ENCODE assay signal across 7 mouse cellular contexts in genomic region chr9:108491286-108491580, GRCm38 (mm10). TPM values are rescaled to one million over a fixed set of nuclear protein-coding genes. Genes with fewer than 3 reads are reported as not detected.
A peak's percentile ranks its signal among the peaks of the same experiment; 100 is the strongest.
DNase-seq lines count a peak whose midpoint lies in the region; ATAC-seq and TF ChIP-seq lines count a peak whose summit lies in the region.

No protein-coding gene starts in this region.

- DNase-seq in lung, postnatal 0 days (ENCODE audit: low spot score), result no peak
- DNase-seq in lung, postnatal 14 days, result no peak
- no peak for DNase-seq in forebrain, embryonic 11.5 days (ENCODE audit: low spot score)
- DNase-seq in liver, embryonic 11.5 days (ENCODE audit: low spot score), result no peak
- DNase-seq in urinary bladder, postnatal 25 days (ENCODE audit: low spot score), result no peak
- no peak for DNase-seq in embryo, embryonic 10.5 days (ENCODE audit: low spot score)

- peak overlapping the region; percentile 91 for H3K27ac ChIP-seq in lung, postnatal 0 days (ENCODE audit: low read length)
- H3K27ac ChIP-seq in forebrain, embryonic 11.5 days (ENCODE audit: low read depth, low read length), result peak overlapping the region; percentile 91
- H3K27ac ChIP-seq in liver, embryonic 11.5 days (ENCODE audit: low read depth, low read length), result peak overlapping the region; percentile 97
- H3K27ac ChIP-seq in stomach, embryonic 16.5 days (ENCODE audit: low read length), result peak overlapping the region; percentile 99

- H3K9ac ChIP-seq in lung, postnatal 0 days (replicated peaks; ENCODE audit: low read depth), result peak overlapping the region; percentile 78
- peak overlapping the region; percentile 91 for H3K9ac ChIP-seq in forebrain, embryonic 11.5 days (ENCODE audit: low read length)
- H3K9ac ChIP-seq in liver, embryonic 11.5 days (ENCODE audit: low read depth, low read length), result peak overlapping the region; percentile 92
- H3K9ac ChIP-seq in stomach, embryonic 16.5 days (ENCODE audit: low read length), result peak overlapping the region; percentile 95

- TF ChIP-seq CTCF in lung, postnatal 0 days (IDR thresholded peaks at IDR 0.05), result no peak

- H3K36me3 ChIP-seq in lung, postnatal 0 days (ENCODE audit: insufficient read depth, low read length), result peaks cover 63% of the 10 kb centered on the region
- H3K36me3 ChIP-seq in forebrain, embryonic 11.5 days (ENCODE audit: control insufficient read depth, insufficient read depth, low read length), result peaks cover 21% of the 10 kb centered on the region
- H3K36me3 ChIP-seq in liver, embryonic 11.5 days (ENCODE audit: control insufficient read depth, insufficient read depth, low read length), result peaks cover 45% of the 10 kb centered on the region
- peaks cover 45% of the 10 kb centered on the region for H3K36me3 ChIP-seq in stomach, embryonic 16.5 days (ENCODE audit: control insufficient read depth, insufficient read depth, low read length)

- no peak for TF ChIP-seq EP300 in lung, postnatal 0 days (IDR thresholded peaks at IDR 0.05)

- peak overlapping the region; percentile 79 for H3K4me2 ChIP-seq in lung, postnatal 0 days (replicated peaks; ENCODE audit: low read depth, low read length)
- H3K4me2 ChIP-seq in forebrain, embryonic 11.5 days (ENCODE audit: low read depth, low read length, severe bottlenecking), result peak overlapping the region; percentile 85
- peak overlapping the region; percentile 97 for H3K4me2 ChIP-seq in liver, embryonic 11.5 days
- peak overlapping the region; percentile 75 for H3K4me2 ChIP-seq in stomach, embryonic 16.5 days (ENCODE audit: low read depth, low read length)

- H3K4me1 ChIP-seq in lung, postnatal 0 days (ENCODE audit: insufficient read depth, low read depth, low read length), result peaks cover 11% of the 10 kb centered on the region; the same call in 1 of the 2 replicates
- peaks cover 14% of the 10 kb centered on the region for H3K4me1 ChIP-seq in forebrain, embryonic 11.5 days (replicated peaks; ENCODE audit: control insufficient read depth, insufficient read depth, low read length)
- peaks cover 17% of the 10 kb centered on the region for H3K4me1 ChIP-seq in liver, embryonic 11.5 days (replicated peaks; ENCODE audit: control insufficient read depth, insufficient read depth, low read length)
- peaks cover 18% of the 10 kb centered on the region for H3K4me1 ChIP-seq in stomach, embryonic 16.5 days (ENCODE audit: control insufficient read depth, insufficient read depth, low read length)

- H3K9me3 ChIP-seq in lung, postnatal 0 days (ENCODE audit: low read length), result no peaks in the 10 kb centered on the region
- H3K9me3 ChIP-seq in forebrain, embryonic 11.5 days (ENCODE audit: control insufficient read depth, low read length), result no peaks in the 10 kb centered on the region
- no peaks in the 10 kb centered on the region for H3K9me3 ChIP-seq in liver, embryonic 11.5 days (ENCODE audit: control insufficient read depth, low read length)
- H3K9me3 ChIP-seq in stomach, embryonic 16.5 days (replicated peaks; ENCODE audit: control insufficient read depth, low read length), result no peaks in the 10 kb centered on the region

- H3K4me3 ChIP-seq in lung, postnatal 0 days (ENCODE audit: low read depth, low read length), result peak overlapping the region; percentile 66
- peak overlapping the region; percentile 96 for H3K4me3 ChIP-seq in forebrain, embryonic 11.5 days (ENCODE audit: low read depth, low read length)
- peak overlapping the region; percentile 95 for H3K4me3 ChIP-seq in liver, embryonic 11.5 days (ENCODE audit: low read depth, low read length)
- H3K4me3 ChIP-seq in stomach, embryonic 16.5 days (replicated peaks; ENCODE audit: low read length), result peak overlapping the region; percentile 97

- H3K27me3 ChIP-seq in lung, postnatal 0 days (replicated peaks; ENCODE audit: insufficient read depth, low read length), result no peaks in the 10 kb centered on the region
- H3K27me3 ChIP-seq in forebrain, embryonic 11.5 days (ENCODE audit: control insufficient read depth, insufficient read depth, low read length), result no peaks in the 10 kb centered on the region
- H3K27me3 ChIP-seq in liver, embryonic 11.5 days (replicated peaks; ENCODE audit: control insufficient read depth, insufficient read depth, low read length), result no peaks in the 10 kb centered on the region
- H3K27me3 ChIP-seq in stomach, embryonic 16.5 days (ENCODE audit: control insufficient read depth, insufficient read depth, low read length), result no peaks in the 10 kb centered on the region

- 4% methylated on average over 12 of the region's 12 CpGs for WGBS in lung, postnatal 0 days
- 17% methylated on average over 12 of the region's 12 CpGs for WGBS in forebrain, embryonic 11.5 days
- 6% methylated on average over 12 of the region's 12 CpGs for WGBS in liver, embryonic 11.5 days
- WGBS in stomach, embryonic 16.5 days, result 3% methylated on average over 12 of the region's 12 CpGs

- ATAC-seq in lung, postnatal 0 days, result no peak
- ATAC-seq in forebrain, embryonic 11.5 days (replicated peaks; ENCODE audit: low FRiP score), result no peak
- peak; percentile 10; the same call in 1 of the 2 replicates for ATAC-seq in liver, embryonic 11.5 days (replicated peaks; ENCODE audit: low FRiP score)
- ATAC-seq in stomach, embryonic 16.5 days (ENCODE audit: insufficient read depth, low FRiP score), result no peak

RNA-seq across cellular contexts. Expression of gene Usp19, which starts 0.8 kb away (rescaled TPM):
- polyA plus RNA-seq in lung, postnatal 0 days (2015; fragmentation: Nextera tagmentation; extraction: Ambion mirVana), result 37.1 and 39.4 TPM in 2 replicates
- polyA plus RNA-seq in forebrain, embryonic 11.5 days (2014; fragmentation: Nextera tagmentation; extraction: Ambion mirVana), result 84.0 and 90.0 TPM in 2 replicates
- polyA plus RNA-seq in liver, embryonic 11.5 days (2014; fragmentation: Nextera tagmentation; extraction: Ambion mirVana), result 57.5 and 66.8 TPM in 2 replicates
- 41.1 and 49.5 TPM in 2 replicates for polyA plus RNA-seq in stomach, embryonic 16.5 days (2015; fragmentation: Nextera tagmentation; extraction: Ambion mirVana)

RNA-seq across cellular contexts. Expression of gene Lamb2, which starts 11.7 kb away (rescaled TPM):
- polyA plus RNA-seq in lung, postnatal 0 days (2015; fragmentation: Nextera tagmentation; extraction: Ambion mirVana), result 54.8 and 55.2 TPM in 2 replicates
- polyA plus RNA-seq in forebrain, embryonic 11.5 days (2014; fragmentation: Nextera tagmentation; extraction: Ambion mirVana), result 31.8 and 40.9 TPM in 2 replicates
- polyA plus RNA-seq in liver, embryonic 11.5 days (2014; fragmentation: Nextera tagmentation; extraction: Ambion mirVana), result 14.8 and 18.7 TPM in 2 replicates
- polyA plus RNA-seq in stomach, embryonic 16.5 days (2015; fragmentation: Nextera tagmentation; extraction: Ambion mirVana), result 61.4 and 68.7 TPM in 2 replicates

RNA-seq across cellular contexts. Expression of gene Qars, which starts 16.3 kb away (rescaled TPM):
- polyA plus RNA-seq in lung, postnatal 0 days (2015; fragmentation: Nextera tagmentation; extraction: Ambion mirVana), result 62.0 and 65.7 TPM in 2 replicates
- polyA plus RNA-seq in forebrain, embryonic 11.5 days (2014; fragmentation: Nextera tagmentation; extraction: Ambion mirVana), result 107 and 116 TPM in 2 replicates
- 120 and 122 TPM in 2 replicates for polyA plus RNA-seq in liver, embryonic 11.5 days (2014; fragmentation: Nextera tagmentation; extraction: Ambion mirVana)
- 106 and 127 TPM in 2 replicates for polyA plus RNA-seq in stomach, embryonic 16.5 days (2015; fragmentation: Nextera tagmentation; extraction: Ambion mirVana)

RNA-seq across cellular contexts. Expression of gene Qrich1, which starts 25.4 kb away (rescaled TPM):
- 58.1 and 58.3 TPM in 2 replicates for polyA plus RNA-seq in lung, postnatal 0 days (2015; fragmentation: Nextera tagmentation; extraction: Ambion mirVana)
- polyA plus RNA-seq in forebrain, embryonic 11.5 days (2014; fragmentation: Nextera tagmentation; extraction: Ambion mirVana), result 174 and 183 TPM in 2 replicates
- polyA plus RNA-seq in liver, embryonic 11.5 days (2014; fragmentation: Nextera tagmentation; extraction: Ambion mirVana), result 106 and 116 TPM in 2 replicates
- 95.4 and 97.1 TPM in 2 replicates for polyA plus RNA-seq in stomach, embryonic 16.5 days (2015; fragmentation: Nextera tagmentation; extraction: Ambion mirVana)

RNA-seq across cellular contexts. Expression of gene Klhdc8b, which starts 29.9 kb away (rescaled TPM):
- 60.5 and 77.6 TPM in 2 replicates for polyA plus RNA-seq in lung, postnatal 0 days (2015; fragmentation: Nextera tagmentation; extraction: Ambion mirVana)
- polyA plus RNA-seq in forebrain, embryonic 11.5 days (2014; fragmentation: Nextera tagmentation; extraction: Ambion mirVana), result 49.5 and 53.9 TPM in 2 replicates
- polyA plus RNA-seq in liver, embryonic 11.5 days (2014; fragmentation: Nextera tagmentation; extraction: Ambion mirVana), result 24.2 and 26.8 TPM in 2 replicates
- polyA plus RNA-seq in stomach, embryonic 16.5 days (2015; fragmentation: Nextera tagmentation; extraction: Ambion mirVana), result 63.4 and 67.5 TPM in 2 replicates
